Mouse (Mus musculus) layer of hippocampus, postnatal 10 days (tissue): ENCODE results near the gene Olfr128. TPM values are rescaled to one million over a fixed set of nuclear protein-coding genes. Genes with fewer than 3 reads are reported as not detected.
"Not testable (repeated sequence)": the region's sequence is repeated elsewhere in the genome, so short reads cannot be mapped to it uniquely, and the experiment has no call there.

Source experiments
- DNase-seq, 2 experiments: peaks; one replicate each; pipeline ENCODE4 v3.0.0; 2021; ENCODE audit warnings: low spot score in 2 of 2
- long read RNA-seq: library from polyadenylated mRNA; stranded (forward); transcript quantifications from one replicate; pipeline ENCODE4 v2.0.0, GENCODE M21; 2023
- total RNA-seq, 2 experiments: library from RNA; stranded (reverse); gene quantifications; 2 replicates each; pipeline ENCODE4 v1.2.3; 2021

Gene Olfr128
- total RNA-seq, result not detected
- long read RNA-seq, result 0 reads

DNA sequence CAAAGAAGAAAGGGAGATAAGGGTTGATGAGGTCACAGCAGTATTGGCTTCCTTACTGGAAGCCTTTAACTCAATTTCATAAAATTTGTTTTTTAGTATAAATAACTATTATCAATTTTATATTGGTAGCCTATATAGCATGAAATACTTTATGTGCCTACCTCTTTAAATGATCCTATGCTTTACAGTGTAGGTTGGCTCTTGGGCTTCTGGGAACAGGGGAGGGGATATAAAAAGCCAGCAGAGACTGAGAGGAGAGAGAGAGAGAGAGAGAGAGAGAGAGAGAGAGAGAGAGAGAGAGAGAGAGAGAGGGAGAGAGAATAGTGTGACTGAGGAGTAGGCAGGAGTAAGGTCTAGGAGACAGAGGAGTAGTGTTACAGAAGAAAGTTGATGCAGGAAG is at the start of gene Olfr128:
Olfr128 (plus strand) TSS at position 301 of the 400 bp plus-strand sequence.
- DNase-seq, result no peak

DNA sequence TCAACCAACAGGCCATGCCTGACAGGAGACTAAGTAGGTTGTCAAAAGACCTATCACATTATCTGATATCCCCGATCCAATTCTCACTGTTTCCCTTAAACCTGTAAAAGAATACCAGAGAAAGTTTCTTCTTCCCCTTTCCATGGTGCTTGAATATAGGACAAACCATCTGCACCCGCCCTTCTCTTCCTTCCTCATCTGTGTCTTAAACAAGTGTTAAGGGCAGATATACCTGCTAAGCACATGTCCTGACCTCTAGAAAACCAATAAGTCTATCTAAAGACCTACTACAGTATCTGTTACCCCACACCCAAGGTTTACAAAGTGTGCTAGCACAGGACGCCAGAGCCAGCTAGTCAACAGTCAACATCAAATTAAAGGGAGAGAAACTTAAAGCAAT is 46.5 kb upstream of the Olfr128 start:
- no peak for DNase-seq

DNA sequence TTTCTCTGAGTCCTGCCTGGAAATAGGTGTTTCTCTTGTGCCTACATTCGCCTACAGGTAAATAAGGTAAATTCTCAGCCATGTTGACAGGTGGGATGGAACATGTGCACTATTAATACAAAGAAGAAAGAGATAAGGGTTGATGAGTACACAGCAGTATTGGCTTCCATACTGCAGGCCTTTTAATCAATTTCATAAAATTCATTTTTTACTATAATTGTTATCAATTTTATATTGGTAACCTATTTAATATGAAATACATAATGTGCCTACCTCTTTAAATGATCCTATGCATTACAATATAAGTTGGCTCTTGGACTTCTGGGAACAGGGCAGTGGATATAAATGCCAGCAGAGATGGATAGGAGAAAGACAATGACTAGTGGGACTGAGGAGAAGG is 20.2 kb upstream of the Olfr128 start, which contains the start of gene Olfr127:
Olfr127 (plus strand) TSS at position 301 of the 400 bp plus-strand sequence.
- no peak for DNase-seq

DNA sequence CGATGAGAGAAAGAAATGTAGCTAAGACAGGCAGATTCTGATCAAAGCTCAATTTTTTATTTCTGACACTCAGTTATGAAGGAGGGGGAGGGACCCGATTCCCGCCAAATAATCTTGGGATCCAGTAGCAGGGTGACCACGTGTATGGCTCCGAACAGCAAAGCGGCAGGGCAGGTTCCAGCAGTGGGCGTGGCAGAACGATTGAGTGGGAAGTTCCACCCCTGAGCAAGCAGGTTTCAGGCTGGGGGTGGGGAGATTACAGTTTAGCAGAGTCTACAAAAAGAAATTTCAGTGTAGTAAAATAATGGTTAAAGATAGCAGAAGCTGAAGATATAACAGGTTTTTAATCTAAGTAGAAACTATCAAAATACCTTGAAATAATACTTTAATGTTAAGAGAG is 13.5 kb upstream of the Olfr128 start:
- not testable (repeated sequence) for DNase-seq

DNA sequence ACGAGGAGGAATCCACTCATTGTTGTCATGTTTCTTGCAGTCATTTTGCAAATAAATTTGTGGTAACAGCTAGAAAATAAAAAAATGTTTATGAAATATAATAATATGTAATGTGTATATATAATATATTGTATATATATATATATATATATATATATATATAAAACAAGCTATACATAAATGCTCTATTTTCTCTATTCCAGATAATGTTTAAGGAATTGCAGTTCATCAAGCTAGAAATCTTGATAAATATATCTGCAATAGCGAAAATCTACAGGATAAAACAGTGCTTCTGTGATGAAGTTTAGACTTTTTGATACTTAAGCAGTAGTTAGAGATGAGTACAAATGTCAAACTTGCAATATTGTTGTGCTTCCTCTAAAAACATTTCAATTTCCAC is 32.6 kb downstream of the Olfr128 start, which contains the start of gene Olfr761:
Olfr761 (minus strand) TSS at position 101 of the 400 bp plus-strand sequence.
- no peak for DNase-seq

DNA sequence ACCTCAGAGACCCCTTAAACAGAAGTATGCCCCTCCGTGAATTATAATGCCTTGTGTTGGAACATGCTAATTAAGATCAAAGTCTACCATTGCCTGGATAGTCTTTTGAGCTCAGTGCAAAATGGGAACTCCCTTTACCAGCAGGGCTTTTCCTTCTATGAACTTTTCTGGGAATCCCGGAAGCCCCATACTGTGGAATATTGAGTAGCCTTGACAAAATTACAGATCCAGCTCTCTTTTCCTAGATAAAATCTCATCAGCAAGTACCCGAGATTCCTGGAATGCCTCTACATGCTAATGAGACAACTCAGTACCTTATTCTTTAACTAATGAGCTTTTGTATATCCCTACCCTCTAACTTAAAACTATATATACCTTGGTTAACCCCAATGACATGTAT is 53.2 kb downstream of the Olfr128 start:
- no peak for DNase-seq

Other genes with a start within 250 kb of the Olfr128 start
- not detected for gene Olfr119, start 224.0 kb upstream of the Olfr128 start, total RNA-seq
- gene Olfr120, start 198.7 kb upstream of the Olfr128 start, total RNA-seq, result not detected
- gene Olfr121, start 171.7 kb upstream of the Olfr128 start, total RNA-seq, result not detected
- not detected for gene Olfr122, start 151.9 kb upstream of the Olfr128 start, total RNA-seq
- not detected for gene Olfr123, start 127.0 kb upstream of the Olfr128 start, total RNA-seq
- gene Olfr124, start 120.7 kb upstream of the Olfr128 start, total RNA-seq, result not detected
- not detected for gene Olfr125, start 87.6 kb upstream of the Olfr128 start, total RNA-seq
- not detected for gene Olfr126, start 73.1 kb upstream of the Olfr128 start, total RNA-seq
- gene Olfr127, start 20.1 kb upstream of the Olfr128 start, total RNA-seq, result not detected
- not detected for gene Olfr761, start 32.5 kb downstream of the Olfr128 start, total RNA-seq
- gene Olfr129, start 139.5 kb downstream of the Olfr128 start, total RNA-seq, result not detected
- gene Olfr130, start 143.4 kb downstream of the Olfr128 start, total RNA-seq, result not detected
- gene Olfr131, start 168.1 kb downstream of the Olfr128 start, total RNA-seq, result not detected
- gene Olfr132, start 214.0 kb downstream of the Olfr128 start, total RNA-seq, result not detected
- not detected for gene Olfr133, start 224.7 kb downstream of the Olfr128 start, total RNA-seq